Mouse (Mus musculus): Measurements from ENCODE around the gene AU018091.
"Not testable (repeated sequence)": the region's sequence is repeated elsewhere in the genome, so short reads cannot be mapped to it uniquely, and the experiment has no call there.

The AU018091 gene

DNA sequence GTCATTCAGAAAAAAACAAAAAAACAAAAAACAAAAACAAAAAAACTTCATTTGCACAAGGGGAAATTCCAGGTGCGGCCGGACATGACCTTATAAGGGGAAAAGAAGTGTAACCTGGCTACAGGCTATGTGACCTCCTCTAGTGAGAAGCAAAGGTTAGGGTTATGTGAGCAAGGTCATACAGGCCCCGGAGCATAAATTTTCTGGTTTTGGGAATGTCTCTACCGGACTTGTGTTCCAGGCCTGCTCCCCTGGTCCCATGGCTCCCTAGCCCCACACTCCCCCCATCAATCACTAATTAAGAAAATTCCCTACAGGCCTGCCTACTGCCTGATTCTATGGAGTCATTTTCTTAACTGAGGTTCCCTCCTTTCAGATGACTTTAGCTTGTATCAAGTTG, 2.7 kb downstream of the AU018091 start:
- DNase-seq (ENCODE audit: low spot score): no peak

- DNase-seq (ENCODE audit: low spot score): no peak
These were observed 4.0 kb downstream of the AU018091 start for GRCm38 (mm10) chr7:3164991-3165390.

DNA sequence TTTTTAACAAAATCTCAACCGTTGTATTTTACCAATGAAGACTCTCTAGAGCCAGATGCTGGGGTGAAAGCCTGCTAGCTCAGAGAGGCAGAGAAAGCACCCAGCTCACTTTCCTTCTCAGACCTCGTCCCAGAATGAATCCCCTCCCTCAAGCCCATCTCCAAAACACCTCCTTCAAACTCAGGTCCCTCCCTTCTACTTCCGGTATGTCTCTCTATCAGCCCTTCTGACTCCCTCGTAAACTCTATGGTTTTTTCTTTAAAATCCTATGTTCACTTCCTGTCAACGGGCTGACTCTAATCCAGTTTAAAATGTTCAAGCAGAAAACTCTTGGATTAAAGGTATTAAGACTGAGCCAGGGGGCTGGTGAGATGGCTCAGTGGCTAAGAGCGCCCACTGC, 4.6 kb downstream of the AU018091 start:
- no peak for DNase-seq (ENCODE audit: low spot score)

- DNase-seq (ENCODE audit: low spot score): no peak
These were observed 18.6 kb downstream of the AU018091 start for GRCm38 (mm10) chr7:3150376-3150775.

DNA sequence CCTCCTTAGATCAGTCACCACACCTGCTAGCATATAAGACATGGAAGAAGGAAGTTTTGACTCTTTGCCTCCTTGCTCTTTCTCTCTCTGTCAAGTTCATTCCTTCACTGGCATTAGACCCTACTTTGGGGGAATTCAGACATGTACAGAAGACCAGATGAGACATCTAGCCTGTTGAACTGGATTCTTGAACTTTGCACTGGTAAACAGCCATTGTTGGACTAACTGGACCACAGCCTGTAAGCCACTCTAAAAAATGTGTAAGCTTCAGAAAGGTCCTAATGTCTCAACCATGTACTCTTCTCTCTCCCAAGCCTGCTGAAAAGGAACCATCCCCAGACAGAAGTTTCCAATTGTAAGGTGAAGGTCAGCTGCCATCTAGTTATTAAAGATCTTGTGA, 22.9 kb downstream of the AU018091 start:
- DNase-seq (ENCODE audit: low spot score): no peak

DNA sequence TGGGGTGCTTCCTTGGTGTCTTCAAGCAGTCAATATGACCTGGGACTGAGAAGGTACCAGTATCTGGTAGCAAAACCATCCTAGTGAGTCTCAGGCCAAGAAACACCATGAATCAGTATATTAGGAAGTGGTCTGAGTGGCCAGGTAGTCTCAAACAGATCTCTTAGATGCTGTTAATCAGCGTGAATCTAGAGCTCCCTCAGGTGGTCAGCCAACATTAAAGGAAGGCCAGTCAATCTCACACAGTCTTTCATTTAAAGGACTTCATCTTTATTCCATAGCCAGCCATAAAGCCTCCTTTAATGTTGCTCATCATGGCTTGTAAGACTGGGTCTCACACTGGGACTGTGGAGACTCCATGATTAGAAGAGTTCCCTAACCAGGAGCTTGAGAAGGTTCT, 25.7 kb downstream of the AU018091 start:
- DNase-seq (ENCODE audit: low spot score): no peak

GRCm38 (mm10) chr7:3135606-3136005, 33.4 kb downstream of the AU018091 start:
- no peak for DNase-seq (ENCODE audit: low spot score)

DNA sequence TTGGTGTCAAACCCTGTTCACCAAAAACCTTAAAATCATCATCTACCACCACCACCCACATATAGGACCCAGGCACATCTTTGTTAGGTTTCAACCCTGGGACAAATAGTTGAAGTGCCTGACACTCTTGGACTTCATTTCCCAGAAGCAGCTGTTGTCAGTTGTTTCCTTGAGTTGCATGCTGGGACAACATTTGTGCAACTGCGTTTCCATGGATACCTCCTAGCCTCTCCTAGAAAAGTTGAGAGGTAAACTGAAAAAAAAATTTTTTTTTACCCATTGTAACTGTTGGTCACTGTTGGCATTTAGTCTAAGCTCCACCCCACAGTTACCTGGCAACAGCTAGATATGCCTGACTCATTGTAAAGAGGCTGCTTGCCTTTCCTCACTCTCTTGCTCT, 34.3 kb downstream of the AU018091 start:
- DNase-seq (ENCODE audit: low spot score): no peak

DNA sequence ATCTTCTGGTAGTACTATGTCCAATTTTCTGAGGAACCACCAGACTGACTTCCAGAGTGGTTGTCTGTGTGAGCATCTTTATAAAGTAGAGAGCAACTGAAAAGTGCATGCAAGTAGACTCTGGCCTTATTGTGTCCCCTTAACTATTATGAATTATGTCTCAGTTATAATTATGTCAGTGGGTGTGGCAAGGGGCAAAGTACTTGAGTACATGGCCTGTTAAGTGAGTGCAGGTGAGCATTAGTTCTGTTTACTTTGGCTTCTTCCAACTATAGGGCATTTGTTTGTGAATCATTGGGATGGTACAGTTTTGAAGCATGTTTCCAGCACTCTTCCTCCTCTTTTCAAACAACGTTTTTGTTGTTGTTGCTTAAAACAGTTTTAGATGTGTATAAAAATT, 38.7 kb downstream of the AU018091 start:
- DNase-seq (ENCODE audit: low spot score): no peak

- not testable (repeated sequence) for DNase-seq (ENCODE audit: low spot score)
These were observed 40.4 kb downstream of the AU018091 start for GRCm38 (mm10) chr7:3128564-3128963.

GRCm38 (mm10) chr7:3111193-3111592, 57.8 kb downstream of the AU018091 start:
- DNase-seq (ENCODE audit: low spot score): not testable (repeated sequence)

GRCm38 (mm10) chr7:3106516-3107077, 62.4 kb downstream of the AU018091 start:
- DNase-seq (ENCODE audit: low spot score): not testable (repeated sequence)
